9 mouse cellular contexts compared by ENCODE assay signal in genomic region chr13:98222848-98223247, GRCm38 (mm10). TPM values are rescaled to one million over a fixed set of nuclear protein-coding genes. Genes with fewer than 3 reads are reported as not detected.
DNase-seq lines count a peak whose midpoint lies in the region; ATAC-seq and TF ChIP-seq lines count a peak whose summit lies in the region.
"Had no signal": no experiment of that assay in that cellular context is flagged by ENCODE, and none has a peak within 500 bp of the region (broad histone marks: within the 10 kb centered on the region; RNA-seq: fewer than 3 reads in every experiment).

No protein-coding gene starts in this region.

- no peaks in the 10 kb centered on the region for H3K4me1 ChIP-seq in cortical plate, adult 2 months (ENCODE audit: control insufficient read depth, insufficient read depth, low read length)
- no peaks in the 10 kb centered on the region for H3K4me1 ChIP-seq in heart, postnatal 0 days (ENCODE audit: control insufficient read depth, insufficient read depth)
- H3K4me1 ChIP-seq in limb, embryonic 13.5 days, result 0 out of 2 replicates have a peak, but pooled peaks cover 3% of the 10 kb centered on the region
- no peaks in the 10 kb centered on the region for H3K4me1 ChIP-seq in neural tube, embryonic 12.5 days

- DNase-seq in frontal cortex, postnatal 10 days (ENCODE audit: low spot score in 2 of 2), result no peak
- DNase-seq in heart, postnatal 0 days (ENCODE audit: low spot score), result peak; percentile 49
- DNase-seq in spleen, adult 18-20 months, result no peak

- H3K27ac ChIP-seq in cortical plate, adult 2 months (ENCODE audit: insufficient read depth, low read length), result no peak overlapping the region
- H3K27ac ChIP-seq in heart, postnatal 0 days (ENCODE audit: low read depth), result no peak overlapping the region
- H3K27ac ChIP-seq in limb, embryonic 13.5 days, result no peak overlapping the region
- H3K27ac ChIP-seq in neural tube, embryonic 12.5 days, result no peak overlapping the region

- ATAC-seq in frontal cortex, adult (ENCODE audit: low TSS enrichment), result peak; percentile 52; the same call in 1 of the 2 replicates
- ATAC-seq in heart, postnatal 0 days (ENCODE audit: insufficient read depth, low read depth), result peak; percentile 47; the same call in 1 of the 2 replicates
- ATAC-seq in limb, embryonic 13.5 days (ENCODE audit: low FRiP score, low read depth), result no peak
- peak; percentile 53; the same call in 1 of the 2 replicates for ATAC-seq in neural tube, embryonic 12.5 days (ENCODE audit: low FRiP score, low read depth)

- no peak overlapping the region for H3K4me2 ChIP-seq in heart, postnatal 0 days (ENCODE audit: low read depth, low read length)
- H3K4me2 ChIP-seq in limb, embryonic 13.5 days (replicated peaks), result peak overlapping the region; percentile 25; the same call in 1 of the 2 replicates
- peak overlapping the region; percentile 15; the same call in 1 of the 2 replicates for H3K4me2 ChIP-seq in neural tube, embryonic 12.5 days (replicated peaks)

- H3K9me3 ChIP-seq in heart, postnatal 0 days (replicated peaks; ENCODE audit: control insufficient read depth, low read length), result no peaks in the 10 kb centered on the region
- H3K9me3 ChIP-seq in limb, embryonic 13.5 days, result no peaks in the 10 kb centered on the region
- no peaks in the 10 kb centered on the region for H3K9me3 ChIP-seq in neural tube, embryonic 12.5 days

- no peak overlapping the region for H3K9ac ChIP-seq in heart, postnatal 0 days (replicated peaks; ENCODE audit: low read depth, low read length)
- H3K9ac ChIP-seq in limb, embryonic 13.5 days, result no peak overlapping the region
- H3K9ac ChIP-seq in neural tube, embryonic 12.5 days, result no peak overlapping the region

- TF ChIP-seq POLR2A in cortical plate, adult 2 months (IDR thresholded peaks at IDR 0.05; ENCODE audit: extremely low read depth, insufficient read depth, low read length), result no peak

- no peaks in the 10 kb centered on the region for H3K79me3 ChIP-seq in C2C12 (ENCODE audit: low read depth)

- TF ChIP-seq EP300 in heart, postnatal 0 days (IDR thresholded peaks at IDR 0.05; ENCODE audit: low read depth), result no peak

- H3ac ChIP-seq in C2C12 (ENCODE audit: control insufficient read depth, insufficient read length, low read depth), result no peak overlapping the region

- H3K27me3 ChIP-seq in C2C12 (ENCODE audit: control insufficient read depth, insufficient read depth, insufficient read length), result peaks cover 20% of the 10 kb centered on the region
- H3K27me3 ChIP-seq in heart, postnatal 0 days (ENCODE audit: control insufficient read depth, insufficient read depth, low read length), result no peaks in the 10 kb centered on the region
- no peaks in the 10 kb centered on the region for H3K27me3 ChIP-seq in limb, embryonic 13.5 days
- no peaks in the 10 kb centered on the region for H3K27me3 ChIP-seq in neural tube, embryonic 12.5 days (replicated peaks)

- no peaks in the 10 kb centered on the region for H3K36me3 ChIP-seq in C2C12 (ENCODE audit: control insufficient read depth, insufficient read depth)
- no peaks in the 10 kb centered on the region for H3K36me3 ChIP-seq in heart, postnatal 0 days (replicated peaks; ENCODE audit: control insufficient read depth, insufficient read depth, low read length)
- H3K36me3 ChIP-seq in limb, embryonic 13.5 days, result no peaks in the 10 kb centered on the region
- no peaks in the 10 kb centered on the region for H3K36me3 ChIP-seq in neural tube, embryonic 12.5 days

- H3K79me2 ChIP-seq in C2C12 (ENCODE audit: control insufficient read depth, insufficient read depth), result no peaks in the 10 kb centered on the region

- no peak overlapping the region for H3K4me3 ChIP-seq in C2C12 (ENCODE audit: insufficient read depth, poor library complexity, severe bottlenecking)
- H3K4me3 ChIP-seq in cortical plate, adult 2 months (ENCODE audit: insufficient read depth, low read length), result no peak overlapping the region
- H3K4me3 ChIP-seq in heart, postnatal 0 days (ENCODE audit: low read depth, low read length), result no peak overlapping the region
- H3K4me3 ChIP-seq in limb, embryonic 13.5 days, result no peak overlapping the region
- H3K4me3 ChIP-seq in neural tube, embryonic 12.5 days, result no peak overlapping the region

- TF ChIP-seq CTCF in C2C12 (IDR thresholded peaks at IDR 0.05; ENCODE audit: control insufficient read depth, insufficient read depth, insufficient read length), result peak; percentile 59
- peak; percentile 62 for TF ChIP-seq CTCF in cortical plate, adult 2 months (IDR thresholded peaks at IDR 0.05; ENCODE audit: extremely low read depth, insufficient read depth, low read length)
- TF ChIP-seq CTCF in heart, postnatal 0 days (IDR thresholded peaks at IDR 0.05; ENCODE audit: low read depth), result peak; percentile 96

- 34% methylated on average over 12 of the region's 12 CpGs for whole genome bisulfite sequencing in heart, postnatal 0 days
- WGBS in limb, embryonic 13.5 days, result 29% methylated on average over 12 of the region's 12 CpGs
- WGBS in neural tube, embryonic 12.5 days, result 39% methylated on average over 12 of the region's 12 CpGs

TF ChIP-seq in C2C12, 6 proteins besides CTCF, POLR2A, EP300 and RAD21:
- TF ChIP-seq MYOD1 (IDR thresholded peaks at IDR 0.05; ENCODE audit: control insufficient read depth, insufficient read length, low read depth), result no peak
- TF ChIP-seq USF1 (IDR thresholded peaks at IDR 0.05; ENCODE audit: low read depth), result peak; percentile 79
- TF ChIP-seq MAX (IDR thresholded peaks at IDR 0.05), result peak; percentile 83
- TF ChIP-seq CEBPB (IDR thresholded peaks at IDR 0.05; ENCODE audit: low read depth), result no peak

RNA-seq across cellular contexts. Expression of gene Arhgef28, which starts 16.6 kb away (rescaled TPM):
- 1.1 TPM for polyA plus RNA-seq in C2C12 (2012; fragmentation: generic; extraction: Trizol)
- polyA plus RNA-seq in cortical plate, adult 2 months (2012; rRNA removed), result 13.9 and 15.6 TPM in 2 replicates
- 10.5 and 16.2 TPM in 2 replicates for total RNA-seq in heart, postnatal 0 days (2014; rRNA removed; ENCODE audit: low replicate concordance)
- polyA plus RNA-seq in heart, postnatal 0 days (2015; fragmentation: Nextera tagmentation; extraction: Ambion mirVana), result 6.9 and 7.2 TPM in 2 replicates
- polyA plus RNA-seq in limb, embryonic 13.5 days (2015; fragmentation: Nextera tagmentation; extraction: Ambion mirVana), result 25.0 and 26.2 TPM in 2 replicates
- polyA plus RNA-seq in neural tube, embryonic 12.5 days (2016; fragmentation: Nextera tagmentation; extraction: Ambion mirVana), result 11.4 and 11.7 TPM in 2 replicates

RNA-seq across cellular contexts. Expression of gene Utp15, which starts 40.0 kb away (rescaled TPM):
- 13.7 TPM for polyA plus RNA-seq in C2C12 (2012; fragmentation: generic; extraction: Trizol)
- 20.1 and 22.6 TPM in 2 replicates for polyA plus RNA-seq in cortical plate, adult 2 months (2012; rRNA removed)
- total RNA-seq in heart, postnatal 0 days (2014; rRNA removed; ENCODE audit: low replicate concordance), result 8.5 and 13.9 TPM in 2 replicates
- 6.5 and 7.7 TPM in 2 replicates for polyA plus RNA-seq in heart, postnatal 0 days (2015; fragmentation: Nextera tagmentation; extraction: Ambion mirVana)
- polyA plus RNA-seq in limb, embryonic 13.5 days (2015; fragmentation: Nextera tagmentation; extraction: Ambion mirVana), result 32.9 and 33.8 TPM in 2 replicates
- 33.6 and 34.9 TPM in 2 replicates for polyA plus RNA-seq in neural tube, embryonic 12.5 days (2016; fragmentation: Nextera tagmentation; extraction: Ambion mirVana)

RNA-seq across cellular contexts. Expression of gene Ankra2, which starts 40.0 kb away (rescaled TPM):
- 4.7 TPM for polyA plus RNA-seq in C2C12 (2012; fragmentation: generic; extraction: Trizol)
- 50.5 and 51.9 TPM in 2 replicates for polyA plus RNA-seq in cortical plate, adult 2 months (2012; rRNA removed)
- 12.3 and 40.9 TPM in 2 replicates for total RNA-seq in heart, postnatal 0 days (2014; rRNA removed; ENCODE audit: low replicate concordance)
- polyA plus RNA-seq in heart, postnatal 0 days (2015; fragmentation: Nextera tagmentation; extraction: Ambion mirVana), result 18.5 and 19.3 TPM in 2 replicates
- 22.0 and 22.3 TPM in 2 replicates for polyA plus RNA-seq in limb, embryonic 13.5 days (2015; fragmentation: Nextera tagmentation; extraction: Ambion mirVana)
- 41.4 and 46.1 TPM in 2 replicates for polyA plus RNA-seq in neural tube, embryonic 12.5 days (2016; fragmentation: Nextera tagmentation; extraction: Ambion mirVana)

RNA-seq across cellular contexts. Expression of gene Gm21976, which starts 56.8 kb away (rescaled TPM):
- not detected for polyA plus RNA-seq in C2C12 (2012; fragmentation: generic; extraction: Trizol)
- polyA plus RNA-seq in cortical plate, adult 2 months (2012; rRNA removed), result not detected in 2 replicates
- total RNA-seq in heart, postnatal 0 days (2014; rRNA removed; ENCODE audit: low replicate concordance), result not detected in 2 replicates
- polyA plus RNA-seq in heart, postnatal 0 days (2015; fragmentation: Nextera tagmentation; extraction: Ambion mirVana), result 0.16 TPM in 1 of 2 replicates, not detected in the other
- polyA plus RNA-seq in limb, embryonic 13.5 days (2015; fragmentation: Nextera tagmentation; extraction: Ambion mirVana), result not detected in 2 replicates
- polyA plus RNA-seq in neural tube, embryonic 12.5 days (2016; fragmentation: Nextera tagmentation; extraction: Ambion mirVana), result not detected in 2 replicates
- polyA plus RNA-seq: large intestine, adult 2 months had no signal
